Comparison of ENCODE assay signal across 8 mouse cellular contexts in genomic region chr16:78931287-78932025, GRCm38 (mm10). TPM values are rescaled to one million over a fixed set of nuclear protein-coding genes. Genes with fewer than 3 reads are reported as not detected.
DNase-seq lines count a peak whose midpoint lies in the region; ATAC-seq and TF ChIP-seq lines count a peak whose summit lies in the region.

No protein-coding gene starts in this region.

- DNase-seq in layer of hippocampus, adult 2 months (ENCODE audit: low spot score in 2 of 2): no peak
- DNase-seq in layer of hippocampus, adult 18-20 months (ENCODE audit: low spot score in 2 of 2): no peak
- peak; percentile 0 for DNase-seq in kidney, postnatal 14 days
- DNase-seq in layer of hippocampus, adult 8-10 months (ENCODE audit: low spot score in 2 of 2): no peak
- DNase-seq in urinary bladder, adult 18-20 months (ENCODE audit: low spot score in 2 of 2): no peak
- DNase-seq in urinary bladder, postnatal 10 days (ENCODE audit: low spot score): no peak

- H3K4me3 ChIP-seq in layer of hippocampus, adult 2 months: peak overlapping the region; percentile 54
- H3K4me3 ChIP-seq in embryonic fibroblast, embryonic 13.5 days (ENCODE audit: insufficient read depth, low read length): peak overlapping the region; percentile 23
- H3K4me3 ChIP-seq in neural tube, embryonic 14.5 days (ENCODE audit: low read depth, low read length): peak overlapping the region; percentile 47

- 14% methylated on average over 16 of the region's 16 CpGs for WGBS in neural tube, embryonic 14.5 days

- peak; percentile 65 for ATAC-seq in neural tube, embryonic 14.5 days (ENCODE audit: low read depth)

- no peaks in the 10 kb centered on the region for H3K36me3 ChIP-seq in neural tube, embryonic 14.5 days (ENCODE audit: control insufficient read depth, insufficient read depth, low read length)

- no peak for TF ChIP-seq POLR2A in embryonic fibroblast, embryonic 13.5 days (IDR thresholded peaks at IDR 0.05; ENCODE audit: low read depth, low read length)

- peak overlapping the region; percentile 76 for H3K4me2 ChIP-seq in neural tube, embryonic 14.5 days (ENCODE audit: low read depth, low read length)

- no peaks in the 10 kb centered on the region for H3K9me3 ChIP-seq in neural tube, embryonic 14.5 days (ENCODE audit: control insufficient read depth, low read length)

- no peak for TF ChIP-seq CTCF in layer of hippocampus, adult 2 months (conservative IDR thresholded peaks at IDR 0.05)
- no peak for TF ChIP-seq CTCF in embryonic fibroblast, embryonic 13.5 days (IDR thresholded peaks at IDR 0.05; ENCODE audit: borderline replicate concordance, insufficient read depth, low read length)

- H3K27me3 ChIP-seq in neural tube, embryonic 14.5 days (ENCODE audit: control insufficient read depth, insufficient read depth, low read length): no peaks in the 10 kb centered on the region

- no peak overlapping the region for H3K27ac ChIP-seq in layer of hippocampus, adult 2 months
- no peak overlapping the region for H3K27ac ChIP-seq in embryonic fibroblast, embryonic 13.5 days (ENCODE audit: insufficient read depth, low read length)
- H3K27ac ChIP-seq in neural tube, embryonic 14.5 days (ENCODE audit: low read depth, low read length): no peak overlapping the region

- peak overlapping the region; percentile 52 for H3K9ac ChIP-seq in neural tube, embryonic 14.5 days (replicated peaks; ENCODE audit: low read depth, low read length)

- H3K4me1 ChIP-seq in embryonic fibroblast, embryonic 13.5 days (ENCODE audit: control insufficient read depth, insufficient read depth, low read length): no peaks in the 10 kb centered on the region
- H3K4me1 ChIP-seq in neural tube, embryonic 14.5 days (ENCODE audit: control insufficient read depth, insufficient read depth, low read length): 0 out of 2 replicates have a peak, but pooled peaks cover 5% of the 10 kb centered on the region

RNA-seq across cellular contexts. Expression of gene Chodl, which starts 0.7 kb away (rescaled TPM):
- total RNA-seq in layer of hippocampus, adult 2 months (2021): under 1 TPM; 0.20 to 0.61 TPM
- under 1 TPM; 0.13 to 0.35 TPM for total RNA-seq in layer of hippocampus, adult 18-20 months (2021)
- 0.47 and 8.0 TPM in 2 replicates for polyA plus RNA-seq in embryonic fibroblast, embryonic 13.5 days (2011; ENCODE audit: insufficient read length, low read depth, missing spikeins)
- 41.7 and 47.2 TPM in 2 replicates for polyA plus RNA-seq in neural tube, embryonic 14.5 days (2014; fragmentation: Nextera tagmentation; extraction: Ambion mirVana)
- under 1 TPM; 0.18 to 0.39 (median 0.31) TPM for total RNA-seq in layer of hippocampus, adult 8-10 months (2022)
